Mouse (Mus musculus) hematopoietic stem cell, adult 5-6 weeks (primary cell): ENCODE measurements around the gene Dusp22. TPM values are rescaled to one million over a fixed set of nuclear protein-coding genes. Genes with fewer than 3 reads are reported as not detected.

Experiments
- ATAC-seq, 2 experiments: fragments of 125-278 bp in 1 of 2; replicated peaks in 1 of 2; 2 replicates each; pipeline ENCODE4 v1.8.0; 2016 to 2017; ENCODE audit warnings: inconsistent platforms in 2 of 2, mild to moderate bottlenecking in 2 of 2, moderate number of reproducible peaks in 2 of 2, low read depth in 1 of 2, moderate TSS enrichment in 1 of 2; ENCODE audit not compliant: low FRiP score in 2 of 2, poor library complexity in 2 of 2, severe bottlenecking in 2 of 2, insufficient read depth in 1 of 2, low TSS enrichment in 1 of 2
- total RNA-seq: library from RNA; stranded (forward); fragments of 172-1452, 232-1000 nt; gene quantifications from 2 replicates; pipeline ENCODE4 v1.2.3, GENCODE M21; 2017

Gene Dusp22
- total RNA-seq, 1 experiment from 2014 or later: 5.1 TPM

DNA sequence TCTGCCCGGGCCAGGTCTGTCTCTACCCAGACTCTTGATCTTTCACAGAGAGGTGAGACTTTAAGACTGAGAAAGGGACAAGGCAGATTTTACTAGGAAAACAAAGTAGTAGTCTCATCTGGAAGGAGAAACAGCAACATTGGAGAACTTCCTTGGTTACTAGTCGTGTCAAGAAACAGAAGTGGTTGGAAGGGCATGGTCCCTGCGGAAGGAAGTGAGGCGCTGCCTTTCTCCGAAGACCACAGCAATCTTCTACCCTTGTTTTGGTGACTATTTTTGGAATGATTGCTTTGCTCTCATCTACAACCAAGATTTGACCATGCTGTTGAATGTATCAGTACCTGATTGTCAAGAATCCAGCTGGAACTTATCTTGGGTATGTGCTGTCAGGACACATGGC lies 38.1 kb downstream of the Dusp22 start:
- peak; percentile 25 to 62; a peak in 3 of 4 replicates for ATAC-seq

- ATAC-seq: no peak; a peak in 1 of 4 replicates
Measured at GRCm38 (mm10) chr13:30702695-30703094, 42.9 kb downstream of the Dusp22 start.

DNA sequence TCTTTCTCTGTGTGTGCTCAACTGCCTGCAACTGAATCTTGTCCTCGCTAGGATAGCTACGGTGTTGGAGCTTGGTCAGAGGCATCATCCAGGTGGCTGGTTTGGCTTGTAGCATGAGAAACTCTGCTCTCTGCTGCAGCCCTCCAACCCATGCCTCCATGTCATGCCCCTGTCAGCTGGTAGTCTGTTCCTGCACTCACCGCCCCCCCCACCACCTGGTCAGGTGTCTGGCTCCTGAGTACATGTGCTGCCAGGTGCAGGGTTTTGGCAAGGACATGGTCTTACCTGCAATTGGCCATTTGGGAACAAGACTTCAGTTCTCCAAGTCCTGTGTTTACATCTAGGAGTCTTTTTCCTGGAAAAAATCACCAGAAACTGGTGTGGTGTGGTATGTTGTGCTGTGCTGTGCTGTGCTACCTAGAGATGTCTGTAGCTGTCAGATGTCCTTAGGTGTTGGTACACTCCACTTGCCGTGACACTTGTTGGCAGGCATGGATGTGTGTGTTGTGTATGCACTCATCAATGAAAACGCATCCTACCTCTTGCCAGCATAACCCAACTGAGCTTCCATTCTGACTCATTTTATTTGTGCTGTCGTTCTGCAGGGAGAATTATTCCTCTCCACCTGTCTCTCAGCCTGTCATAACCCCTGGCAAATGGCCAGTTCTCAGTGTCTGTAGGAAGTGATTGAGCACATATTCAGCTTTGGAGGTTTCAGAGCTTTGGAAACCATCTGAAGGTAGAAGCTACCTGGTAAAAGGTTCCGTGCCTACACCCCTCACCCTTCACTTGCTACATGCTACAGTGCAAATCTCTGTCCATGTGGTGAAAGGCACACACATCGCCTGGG lies 44.7 kb downstream of the Dusp22 start:
- 0 out of 4 replicates have a peak, but pooled peaks of 1 of the 2 experiments have one; percentile 5 for ATAC-seq

DNA sequence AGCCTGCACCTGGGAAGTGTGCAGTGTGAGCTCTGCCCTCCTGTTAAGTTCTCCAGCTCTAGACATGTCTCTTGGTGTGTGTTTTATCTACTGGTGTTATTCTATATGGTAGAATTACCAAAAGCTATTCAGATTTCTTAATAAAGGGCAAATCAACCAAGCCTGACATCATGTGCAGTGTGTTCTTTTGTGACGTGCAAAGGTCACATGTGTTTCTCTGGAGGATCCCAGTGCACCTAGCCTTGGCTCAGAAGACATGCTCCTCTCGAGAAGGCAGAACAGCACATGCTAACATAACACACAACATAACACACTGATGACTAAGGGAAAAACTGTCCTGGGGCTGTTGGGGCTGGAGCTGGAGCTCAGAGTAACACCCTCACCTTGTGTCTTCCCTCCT lies 51.3 kb downstream of the Dusp22 start:
- no peak for ATAC-seq

DNA sequence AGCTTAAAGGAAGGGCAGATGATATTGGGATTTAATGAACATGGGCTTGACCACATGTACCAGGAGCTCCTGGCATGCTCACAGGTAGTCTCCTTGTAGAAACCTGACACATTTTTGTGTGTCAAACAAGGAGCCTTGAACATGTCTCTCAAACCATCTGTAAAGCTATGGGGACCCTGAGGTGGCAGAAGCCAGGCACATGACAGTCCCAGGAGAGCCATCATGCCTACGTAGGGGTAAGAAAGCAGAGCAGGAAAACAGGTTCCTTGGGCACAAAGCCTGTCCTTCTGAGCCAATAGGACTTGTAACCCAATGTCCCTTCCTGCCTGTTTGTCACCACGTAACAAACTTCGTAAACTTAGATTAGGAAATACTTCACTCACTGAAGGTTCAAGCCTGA lies 51.9 kb downstream of the Dusp22 start:
- ATAC-seq: no peak

- no peak for ATAC-seq
Measured at GRCm38 (mm10) chr13:30712280-30712679, 52.5 kb downstream of the Dusp22 start.

DNA sequence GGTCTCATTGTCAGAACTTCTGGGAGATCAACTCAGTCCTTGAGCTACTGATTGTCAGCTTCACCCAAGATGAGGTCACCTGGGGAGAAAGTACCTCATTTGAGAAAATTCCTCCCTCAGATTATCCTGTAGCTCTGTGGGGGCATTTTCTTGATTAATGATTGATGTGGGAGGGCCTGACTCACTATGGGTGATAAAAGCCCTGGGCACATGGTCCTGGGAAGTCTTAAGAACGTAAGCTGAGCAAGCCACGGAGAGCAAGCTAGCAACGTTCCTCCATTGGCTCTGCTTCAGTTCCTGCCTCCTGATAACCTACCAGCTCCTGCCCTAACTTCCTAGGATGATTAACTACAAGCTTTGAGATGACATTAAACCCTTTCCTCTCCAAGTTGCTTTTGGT lies 53.8 kb downstream of the Dusp22 start:
- no peak for ATAC-seq

- ATAC-seq: no peak
Measured at GRCm38 (mm10) chr13:30714552-30714951, 54.8 kb downstream of the Dusp22 start.

- ATAC-seq: no peak
Measured at GRCm38 (mm10) chr13:30715060-30715459, 55.3 kb downstream of the Dusp22 start.

DNA sequence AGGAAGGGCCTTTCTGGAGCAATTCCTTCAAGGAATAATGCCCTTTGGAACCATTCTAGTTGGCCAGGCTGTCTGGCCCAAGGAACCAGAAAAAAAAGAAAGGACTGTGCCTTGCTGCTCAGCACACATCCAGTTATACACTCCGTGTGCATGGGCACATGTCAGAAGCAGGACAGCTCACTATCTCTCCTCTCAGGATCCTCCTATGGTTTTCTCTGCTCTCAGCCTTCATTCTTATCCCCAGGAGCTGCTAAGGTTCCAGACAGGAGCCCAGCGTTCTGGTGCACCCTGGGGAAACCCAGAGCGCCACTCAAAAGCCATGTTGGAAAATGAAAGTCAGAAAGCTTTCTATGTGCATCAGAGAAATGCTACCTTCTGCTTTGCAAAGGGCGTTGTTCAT lies 55.8 kb downstream of the Dusp22 start:
- no peak for ATAC-seq

GRCm38 (mm10) chr13:30716611-30717010 lies 56.8 kb downstream of the Dusp22 start:
- ATAC-seq: no peak

- no peak for ATAC-seq
Measured at GRCm38 (mm10) chr13:30722601-30723000, 62.8 kb downstream of the Dusp22 start.

GRCm38 (mm10) chr13:30723258-30723657 lies 63.5 kb downstream of the Dusp22 start:
- no peak for ATAC-seq

DNA sequence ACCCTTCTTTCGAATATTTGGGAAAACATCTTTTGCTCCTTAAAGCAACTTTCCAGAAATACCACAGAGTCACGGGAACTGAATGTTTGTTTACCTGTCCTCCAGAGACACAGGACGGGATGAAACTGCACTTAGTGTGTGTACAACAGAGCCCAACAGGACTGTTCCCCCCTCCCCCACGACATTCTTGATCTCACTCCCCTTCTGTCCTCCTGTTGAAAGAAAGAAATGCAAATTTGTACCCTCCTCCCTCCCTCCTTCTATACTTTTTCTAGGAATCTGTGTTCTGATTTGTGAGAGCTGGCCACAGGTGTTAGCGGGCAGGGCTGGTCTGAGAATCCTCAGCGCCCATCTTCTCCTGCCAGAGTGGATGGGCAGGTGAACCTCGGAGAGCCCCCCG lies 64.1 kb downstream of the Dusp22 start:
- ATAC-seq: no peak

- 0 out of 4 replicates have a peak, but pooled peaks of 1 of the 2 experiments have one; percentile 14 for ATAC-seq
Measured at GRCm38 (mm10) chr13:30724691-30725271, 65.0 kb downstream of the Dusp22 start.

DNA sequence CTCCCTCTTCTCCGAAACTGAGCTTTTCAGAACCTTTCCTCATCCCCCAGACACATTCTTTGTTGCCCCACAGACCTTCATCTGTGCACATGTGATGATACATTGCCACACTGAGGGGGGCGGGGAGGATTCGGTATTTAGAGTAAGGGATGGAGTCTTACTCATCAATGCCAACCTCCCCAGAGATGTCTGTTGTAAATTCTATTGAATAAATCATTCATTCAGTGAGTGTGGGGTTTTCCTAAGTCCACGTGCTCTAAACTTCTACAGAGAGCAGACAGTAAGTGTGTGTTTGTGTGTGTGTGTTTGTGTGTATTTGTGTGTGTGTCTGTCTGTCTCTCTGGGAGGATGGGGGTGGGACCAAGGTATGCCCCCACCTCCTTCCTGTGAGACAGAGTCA lies 67.1 kb downstream of the Dusp22 start:
- ATAC-seq: no peak

GRCm38 (mm10) chr13:30728155-30728554 lies 68.4 kb downstream of the Dusp22 start:
- no peak for ATAC-seq

GRCm38 (mm10) chr13:30729245-30729644 lies 69.4 kb downstream of the Dusp22 start:
- no peak for ATAC-seq
